Mouse (Mus musculus): Measurements from ENCODE around the gene Mllt3.
"Not testable (repeated sequence)": the region's sequence is repeated elsewhere in the genome, so short reads cannot be mapped to it uniquely, and the experiment has no call there.

Gene Mllt3

GRCm38 (mm10) chr4:88011870-88012572 lies 21.1 kb downstream of the Mllt3 start:
- DNase-seq, result no peak

- DNase-seq, result no peak
These were observed 22.7 kb downstream of the Mllt3 start for GRCm38 (mm10) chr4:88010441-88010840.

GRCm38 (mm10) chr4:88005801-88006200 lies 27.4 kb downstream of the Mllt3 start:
- no peak for DNase-seq

- DNase-seq, result no peak
These were observed 29.8 kb downstream of the Mllt3 start for GRCm38 (mm10) chr4:88003159-88003948.

- no peak for DNase-seq
These were observed 41.5 kb downstream of the Mllt3 start for GRCm38 (mm10) chr4:87991710-87992109.

- no peak for DNase-seq
These were observed 42.2 kb downstream of the Mllt3 start for GRCm38 (mm10) chr4:87990940-87991339.

GRCm38 (mm10) chr4:87985281-87985680 lies 47.9 kb downstream of the Mllt3 start:
- DNase-seq, result no peak

- no peak for DNase-seq
These were observed 48.6 kb downstream of the Mllt3 start for GRCm38 (mm10) chr4:87984589-87984988.

- no peak for DNase-seq
These were observed 49.1 kb downstream of the Mllt3 start for GRCm38 (mm10) chr4:87984091-87984490.

GRCm38 (mm10) chr4:87982578-87982977 lies 50.6 kb downstream of the Mllt3 start:
- no peak for DNase-seq

GRCm38 (mm10) chr4:87977820-87978448 lies 55.2 kb downstream of the Mllt3 start:
- no peak for DNase-seq

- DNase-seq, result no peak
These were observed 67.3 kb downstream of the Mllt3 start for GRCm38 (mm10) chr4:87965836-87966235.

GRCm38 (mm10) chr4:87964890-87965289 lies 68.3 kb downstream of the Mllt3 start:
- not testable (repeated sequence) for DNase-seq

- DNase-seq, result no peak
These were observed 69.4 kb downstream of the Mllt3 start for GRCm38 (mm10) chr4:87963773-87964076.

- no peak for DNase-seq
These were observed 70.0 kb downstream of the Mllt3 start for GRCm38 (mm10) chr4:87963055-87963772.

- DNase-seq, result no peak
These were observed 71.3 kb downstream of the Mllt3 start for GRCm38 (mm10) chr4:87961872-87962271.

- no peak for DNase-seq
These were observed 75.3 kb downstream of the Mllt3 start for GRCm38 (mm10) chr4:87957852-87958251.

GRCm38 (mm10) chr4:87957198-87957597 lies 76.0 kb downstream of the Mllt3 start:
- DNase-seq, result no peak

GRCm38 (mm10) chr4:87955132-87955531 lies 78.0 kb downstream of the Mllt3 start:
- DNase-seq, result no peak

- DNase-seq, result no peak
These were observed 78.6 kb downstream of the Mllt3 start for GRCm38 (mm10) chr4:87954421-87955083.

- DNase-seq, result no peak
These were observed 79.4 kb downstream of the Mllt3 start for GRCm38 (mm10) chr4:87953736-87954135.

- DNase-seq, result no peak
These were observed 79.9 kb downstream of the Mllt3 start for GRCm38 (mm10) chr4:87953268-87953667.

GRCm38 (mm10) chr4:87949451-87949850 lies 83.7 kb downstream of the Mllt3 start:
- DNase-seq, result no peak

Measured in cerebellum, postnatal 10 days (tissue).